Mouse (Mus musculus) thymus, postnatal 25 days (tissue): Measurements from ENCODE around the gene Gm38431.

Experiments
- DNase-seq: peaks from one replicate; pipeline ENCODE4 v3.0.0; 2022

Gm38431 gene

DNA sequence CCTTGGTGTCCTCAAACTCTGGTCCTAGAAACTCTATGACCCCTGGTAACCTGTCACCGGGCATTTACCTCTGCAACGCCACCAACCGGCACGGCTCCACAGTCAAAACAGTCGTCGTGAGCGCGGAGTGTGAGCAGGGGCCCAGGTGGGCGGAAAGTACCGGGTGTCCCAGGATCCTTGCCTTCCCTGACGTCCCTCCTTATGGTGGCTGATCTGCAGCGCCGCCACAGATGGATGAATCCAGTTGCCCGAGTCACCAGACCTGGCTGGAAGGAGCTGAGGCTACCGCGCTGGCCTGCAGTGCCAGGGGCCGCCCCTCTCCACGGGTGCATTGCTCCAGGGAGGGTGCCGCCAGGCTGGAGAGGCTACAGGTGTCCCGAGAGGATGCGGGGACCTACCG, 55.1 kb downstream of the Gm38431 start:
- no peak for DNase-seq

DNA sequence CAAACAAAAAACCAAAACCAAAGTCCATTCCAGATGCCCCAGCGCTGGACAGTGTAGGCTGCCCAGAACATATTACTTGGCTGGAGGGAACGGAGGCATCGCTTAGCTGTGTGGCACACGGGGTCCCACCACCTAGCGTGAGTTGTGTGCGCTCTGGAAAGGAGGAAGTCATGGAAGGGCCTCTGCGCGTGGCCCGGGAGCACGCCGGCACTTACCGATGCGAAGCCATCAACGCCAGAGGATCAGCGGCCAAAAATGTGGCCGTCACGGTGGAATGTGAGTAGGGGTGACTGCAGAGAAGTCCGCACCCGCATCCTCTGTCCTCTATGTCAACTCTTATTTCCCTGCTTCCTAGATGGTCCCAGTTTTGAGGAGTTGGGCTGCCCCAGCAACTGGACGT, 55.6 kb downstream of the Gm38431 start:
- DNase-seq, result no peak

DNA sequence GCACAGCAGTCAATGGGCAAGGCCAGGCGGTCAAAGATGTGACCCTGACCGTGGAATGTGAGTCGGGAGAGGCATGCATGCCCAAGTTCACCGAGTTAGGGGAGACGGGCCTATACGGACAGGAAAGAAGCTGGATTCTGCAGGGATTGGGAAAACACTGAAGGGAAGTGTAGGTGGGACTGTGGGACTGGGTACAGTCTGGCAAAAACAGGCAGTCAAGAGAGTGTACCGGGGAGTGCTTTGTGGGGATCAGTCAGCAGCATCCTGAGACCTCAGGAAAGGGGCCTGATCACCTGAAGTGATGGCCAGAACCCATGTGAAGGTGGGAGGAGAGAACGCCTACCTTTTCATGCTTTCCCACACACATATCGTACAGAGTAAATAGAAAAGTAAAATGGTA, 56.2 kb downstream of the Gm38431 start:
- DNase-seq, result no peak

DNA sequence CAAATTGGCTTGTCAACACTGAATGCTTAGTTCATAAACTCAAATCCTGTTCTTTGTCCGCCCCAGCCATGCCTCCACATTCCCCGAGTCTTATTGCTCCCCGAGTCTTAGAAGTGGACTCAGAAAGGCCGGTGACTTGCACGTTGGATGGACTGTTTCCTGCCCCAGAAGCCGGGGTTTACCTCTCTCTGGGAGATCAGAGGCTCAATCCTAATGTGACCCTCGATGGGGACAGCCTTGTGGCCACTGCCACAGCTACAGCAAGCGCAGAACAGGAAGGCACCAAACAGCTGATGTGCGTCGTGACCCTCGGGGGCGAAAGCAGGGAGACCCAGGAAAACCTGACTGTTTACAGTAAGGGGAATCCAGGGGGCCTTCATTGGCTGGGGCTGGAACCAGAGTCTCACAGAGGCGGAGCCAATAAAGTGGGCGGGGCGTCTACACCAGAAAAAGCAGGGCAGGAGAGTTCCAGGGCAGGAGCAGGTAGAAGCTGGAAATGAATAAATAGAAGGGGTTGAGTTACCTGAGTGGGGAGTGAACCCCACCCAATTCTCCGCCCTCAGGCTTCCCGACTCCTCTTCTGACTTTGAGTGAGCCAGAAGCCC, 57.2 kb downstream of the Gm38431 start:
- no peak for DNase-seq

DNA sequence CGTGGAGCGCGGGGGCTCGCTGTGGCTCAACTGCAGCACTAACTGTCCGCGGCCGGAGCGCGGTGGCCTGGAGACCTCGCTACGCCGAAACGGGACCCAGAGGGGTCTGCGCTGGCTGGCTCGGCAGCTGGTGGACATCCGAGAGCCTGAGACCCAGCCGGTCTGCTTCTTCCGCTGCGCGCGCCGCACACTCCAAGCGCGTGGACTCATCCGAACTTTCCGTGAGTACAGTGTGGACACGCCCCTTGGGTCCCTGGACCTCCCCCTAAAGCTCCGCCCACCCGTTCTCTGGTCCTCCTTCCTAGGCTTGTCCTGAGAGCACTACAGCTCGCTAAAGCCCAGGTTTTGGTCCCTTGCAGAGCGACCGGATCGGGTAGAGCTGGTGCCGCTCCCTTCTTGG, 58.7 kb downstream of the Gm38431 start:
- peak; percentile 62 for DNase-seq

DNA sequence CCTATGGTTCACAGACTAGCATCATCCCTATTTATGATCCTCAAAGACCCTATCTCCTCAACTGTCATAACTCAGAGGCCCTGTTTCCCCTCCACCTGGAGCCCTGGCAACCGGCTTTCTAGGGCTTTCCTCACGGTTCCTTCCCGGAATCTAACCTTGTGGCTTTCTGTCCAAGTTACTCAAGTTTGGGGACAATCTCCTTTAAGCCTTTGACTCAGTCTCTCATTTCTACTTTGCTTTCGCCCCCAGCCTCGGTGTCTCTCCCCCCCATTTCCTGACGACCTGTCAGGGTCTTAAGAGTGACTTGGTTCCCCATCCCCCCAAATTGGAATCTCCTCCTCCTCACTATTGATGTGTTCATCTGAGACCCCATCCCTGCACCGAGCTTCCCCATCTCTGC, 59.3 kb downstream of the Gm38431 start:
- no peak for DNase-seq

DNA sequence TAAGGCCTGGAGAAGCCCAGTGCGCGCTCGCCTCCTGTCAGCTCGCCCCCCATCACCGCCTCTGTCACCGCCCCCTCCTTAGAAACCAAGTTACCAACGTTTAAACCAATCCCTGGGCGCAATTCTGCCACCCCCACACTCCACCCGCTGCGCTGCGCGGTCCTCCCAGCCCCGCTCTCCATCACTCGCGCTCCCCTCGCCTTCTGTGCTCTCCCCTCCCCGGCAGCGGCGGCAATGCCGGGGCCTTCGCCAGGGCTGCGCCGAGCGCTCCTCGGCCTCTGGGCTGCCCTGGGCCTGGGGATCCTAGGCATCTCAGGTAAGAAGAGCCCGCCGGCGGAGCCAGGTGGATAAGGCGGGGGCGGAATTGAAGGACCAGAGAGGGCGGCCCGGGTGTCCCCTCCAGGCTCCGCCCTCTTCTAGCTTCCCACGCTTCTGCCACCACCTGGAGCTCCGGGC, 59.9 kb downstream of the Gm38431 start, which contains the start of gene Icam5:
Gene Icam5, plus strand, starts transcription at position 178 of the 456 bp plus-strand sequence.
- peak; percentile 26 for DNase-seq

DNA sequence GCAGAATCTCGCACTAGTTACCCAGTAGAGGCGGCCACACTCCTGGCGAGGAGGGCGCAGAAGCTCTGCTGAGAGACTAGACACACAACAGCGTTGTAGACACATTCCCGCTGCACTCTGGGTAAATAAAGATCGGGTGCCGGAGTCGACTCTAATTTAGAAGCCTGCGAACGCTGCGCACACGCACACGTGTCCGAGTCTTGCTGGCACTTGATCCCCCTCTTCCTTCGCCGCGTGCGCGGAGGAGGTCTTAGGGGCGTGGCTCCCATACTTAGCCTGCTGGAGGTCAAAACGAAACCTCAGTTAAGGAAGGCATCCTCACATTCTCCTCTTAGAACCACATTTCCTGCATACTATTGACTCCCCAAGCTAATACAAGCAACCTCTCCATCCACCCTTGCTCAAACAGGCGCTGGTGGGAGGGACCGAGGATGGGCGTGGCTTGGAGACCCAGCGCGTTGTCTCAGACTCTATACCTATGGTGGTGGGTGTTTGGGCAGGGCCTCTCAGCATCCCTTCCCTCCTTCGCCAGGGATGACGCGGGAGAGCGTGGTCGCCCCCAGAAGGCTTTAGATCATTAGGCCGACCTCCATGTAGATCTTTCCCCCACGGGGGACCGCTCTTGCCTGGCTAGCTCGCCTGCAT, 60.4 kb downstream of the Gm38431 start:
- peak; percentile 57 for DNase-seq

DNA sequence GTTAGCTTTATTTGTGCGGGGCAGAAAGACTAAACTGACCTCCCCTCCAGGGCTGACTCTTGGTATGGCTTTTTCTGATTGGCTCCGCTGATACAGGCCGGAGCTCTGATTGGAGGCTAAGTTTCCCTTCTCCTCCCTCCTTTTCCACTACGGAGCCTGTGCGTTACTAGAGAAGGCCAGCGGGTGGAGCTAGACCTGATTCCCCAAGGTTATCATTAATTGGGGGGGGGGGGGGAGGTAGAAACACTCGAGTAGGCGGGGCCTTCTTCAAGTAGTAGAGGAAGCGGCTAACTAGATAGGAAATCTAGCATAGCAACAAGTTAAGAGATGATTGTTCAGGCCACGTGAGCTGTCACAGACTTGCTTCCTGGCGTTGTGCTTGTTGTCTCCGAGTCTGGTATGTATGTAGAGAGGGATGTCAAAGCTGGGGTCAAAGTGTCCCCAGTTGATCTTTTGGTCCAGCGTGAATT, 61.0 kb downstream of the Gm38431 start:
- peak; percentile 89 for DNase-seq

DNA sequence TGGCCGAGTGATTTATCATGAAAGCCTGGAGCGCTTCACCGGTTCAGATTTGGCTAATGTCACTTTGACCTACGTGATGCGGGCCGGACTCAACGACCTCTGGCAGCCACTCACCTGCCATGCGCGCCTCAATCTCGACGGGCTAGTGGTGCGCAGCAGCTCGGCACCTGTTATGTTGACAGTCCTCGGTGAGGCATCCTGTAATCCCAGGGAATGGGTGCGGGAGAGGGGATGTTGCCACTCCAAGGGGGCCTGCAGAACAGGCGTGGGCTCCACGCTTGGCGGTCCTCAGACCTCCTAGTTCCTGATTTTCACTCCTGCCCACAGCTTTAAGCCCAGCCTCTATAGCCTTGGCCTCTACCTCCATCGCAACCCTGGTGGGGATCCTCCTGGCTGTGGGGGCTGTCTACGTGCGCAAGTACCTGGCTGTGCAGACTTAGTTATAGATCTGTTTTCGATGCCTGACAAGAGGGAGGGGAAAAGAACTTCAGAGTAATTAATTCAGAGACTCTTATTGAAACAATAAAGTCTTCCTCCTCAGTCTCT, 61.7 kb downstream of the Gm38431 start:
- DNase-seq, result no peak

DNA sequence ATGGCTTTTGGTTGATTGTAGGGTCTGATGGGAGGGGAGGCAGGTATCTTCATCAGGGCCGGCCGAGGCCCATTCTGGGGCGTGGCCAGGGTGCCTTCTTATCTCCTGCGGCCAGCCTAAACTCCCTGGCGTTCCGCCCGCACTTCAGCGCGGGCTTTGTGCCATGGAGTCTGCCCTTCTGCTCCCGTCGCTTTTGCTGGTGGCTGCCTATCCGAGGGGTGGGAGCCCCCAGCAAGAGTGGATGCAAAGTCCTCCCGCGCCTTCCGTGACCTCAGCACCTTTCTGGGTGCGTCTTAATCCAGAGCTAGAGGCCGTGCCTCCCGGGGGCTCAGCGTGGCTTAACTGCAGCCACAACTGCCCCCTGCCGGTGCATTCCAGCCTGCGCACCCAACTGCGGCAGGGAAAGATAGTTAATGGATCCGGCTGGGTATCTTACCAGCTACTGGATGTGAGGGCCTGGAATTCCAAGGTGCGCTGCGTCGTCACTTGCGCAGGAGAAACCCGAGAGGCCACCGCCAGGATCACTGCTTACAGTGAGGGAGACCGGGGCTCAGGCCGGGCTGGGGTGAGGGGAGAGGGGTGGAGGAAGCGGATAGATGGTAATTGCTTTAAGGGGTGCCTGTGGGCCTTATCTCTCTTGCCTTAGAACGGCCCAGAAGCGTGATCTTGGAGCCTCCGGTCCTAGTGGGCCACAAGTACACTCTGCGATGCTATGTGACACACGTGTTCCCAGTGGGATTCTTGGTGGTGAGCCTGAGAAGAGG, 62.3 kb downstream of the Gm38431 start, which contains the start of gene Icam4:
Gene Icam4, plus strand, starts transcription at position 83 of the 764 bp plus-strand sequence.
- DNase-seq, result peak; percentile 81

DNA sequence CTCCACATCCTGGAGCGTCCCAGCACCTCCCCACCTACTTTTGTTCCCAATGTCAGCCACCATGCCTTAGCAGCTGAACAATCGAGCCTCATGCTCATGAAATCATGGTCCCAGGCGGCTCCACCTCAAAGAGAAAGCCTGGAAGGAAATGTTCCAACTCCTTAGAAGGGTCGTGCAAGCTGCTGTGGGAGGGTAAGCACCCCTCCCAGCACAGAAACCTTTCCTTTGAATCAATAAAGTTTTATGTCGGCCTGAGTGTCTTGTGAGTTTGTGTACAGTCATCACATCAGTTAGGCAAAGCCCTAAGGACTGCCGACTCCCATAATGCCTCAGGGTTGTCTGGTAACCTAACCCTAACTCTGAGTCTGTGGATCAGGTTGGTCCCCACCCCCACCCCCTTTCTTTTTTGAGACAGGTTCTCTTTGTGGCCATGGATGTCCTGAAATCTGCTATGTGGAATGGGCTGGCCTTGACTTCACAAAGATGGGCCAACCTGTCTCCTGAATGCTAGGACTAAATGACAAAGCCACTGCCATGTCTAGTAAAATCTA, 63.2 kb downstream of the Gm38431 start:
- DNase-seq, result no peak

DNA sequence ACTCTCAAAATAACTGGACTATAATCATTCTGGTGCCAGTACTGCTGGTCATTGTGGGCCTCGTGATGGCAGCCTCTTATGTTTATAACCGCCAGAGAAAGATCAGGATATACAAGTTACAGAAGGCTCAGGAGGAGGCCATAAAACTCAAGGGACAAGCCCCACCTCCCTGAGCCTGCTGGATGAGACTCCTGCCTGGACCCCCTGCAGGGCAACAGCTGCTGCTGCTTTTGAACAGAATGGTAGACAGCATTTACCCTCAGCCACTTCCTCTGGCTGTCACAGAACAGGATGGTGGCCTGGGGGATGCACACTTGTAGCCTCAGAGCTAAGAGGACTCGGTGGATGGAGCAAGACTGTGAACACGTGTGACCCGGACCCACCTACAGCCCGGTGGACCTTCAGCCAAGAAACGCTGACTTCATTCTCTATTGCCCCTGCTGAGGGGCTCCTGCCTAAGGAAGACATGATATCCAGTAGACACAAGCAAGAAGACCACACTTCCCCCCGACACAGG, 64.0 kb downstream of the Gm38431 start:
- DNase-seq, result no peak

DNA sequence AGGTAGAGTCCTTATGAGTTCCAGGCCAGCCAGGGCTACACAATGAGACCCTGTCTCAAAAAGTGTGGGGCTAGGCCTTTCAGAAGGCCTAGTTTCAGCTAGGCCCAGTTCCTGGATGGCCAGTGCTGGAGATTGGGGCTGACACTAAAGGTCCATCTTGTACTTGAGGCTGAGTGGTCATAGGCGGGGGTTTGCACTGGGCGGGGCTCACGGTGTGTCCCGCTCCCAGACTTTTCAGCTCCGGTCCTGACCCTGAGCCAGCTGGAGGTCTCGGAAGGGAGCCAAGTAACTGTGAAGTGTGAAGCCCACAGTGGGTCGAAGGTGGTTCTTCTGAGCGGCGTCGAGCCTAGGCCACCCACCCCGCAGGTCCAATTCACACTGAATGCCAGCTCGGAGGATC, 64.9 kb downstream of the Gm38431 start:
- DNase-seq, result no peak

DNA sequence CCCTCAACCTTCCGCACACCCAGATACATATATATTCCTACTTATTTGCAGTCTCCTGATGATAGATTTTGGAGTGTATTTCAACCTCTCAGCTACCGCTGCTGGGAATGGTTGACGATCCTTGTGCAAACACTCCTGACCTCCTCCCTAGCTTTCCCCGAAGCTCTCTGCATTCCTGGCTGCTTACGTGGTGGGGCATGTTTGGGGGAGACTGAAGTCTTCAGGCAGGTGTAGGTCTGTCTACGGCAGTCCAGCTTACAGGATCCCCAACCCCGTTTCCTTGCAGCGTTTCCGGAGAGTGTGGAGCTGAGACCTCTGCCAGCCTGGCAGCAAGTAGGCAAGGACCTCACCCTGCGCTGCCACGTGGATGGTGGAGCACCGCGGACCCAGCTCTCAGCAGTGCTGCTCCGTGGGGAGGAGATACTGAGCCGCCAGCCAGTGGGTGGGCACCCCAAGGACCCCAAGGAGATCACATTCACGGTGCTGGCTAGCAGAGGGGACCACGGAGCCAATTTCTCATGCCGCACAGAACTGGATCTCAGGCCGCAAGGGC, 66.5 kb downstream of the Gm38431 start:
- no peak for DNase-seq

DNA sequence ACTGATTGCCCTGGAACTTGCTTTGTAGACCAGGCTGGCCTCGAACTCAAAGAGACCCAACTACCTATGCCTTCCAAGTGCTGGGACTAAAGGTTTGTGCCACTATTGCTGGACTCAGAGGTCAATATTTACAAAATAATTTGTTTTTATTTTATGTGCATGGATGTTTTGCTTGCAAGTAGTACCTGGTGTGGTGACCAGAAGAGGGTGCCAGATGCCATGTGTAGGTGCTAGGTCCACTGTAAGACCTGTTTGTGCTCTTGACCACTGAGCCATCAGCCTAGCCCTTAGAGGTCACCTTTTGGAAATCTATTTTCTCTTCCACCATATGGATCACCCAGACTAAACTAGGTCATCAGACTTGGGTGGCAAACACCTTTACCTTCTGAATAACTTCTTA, 69.1 kb downstream of the Gm38431 start:
- DNase-seq, result no peak

DNA sequence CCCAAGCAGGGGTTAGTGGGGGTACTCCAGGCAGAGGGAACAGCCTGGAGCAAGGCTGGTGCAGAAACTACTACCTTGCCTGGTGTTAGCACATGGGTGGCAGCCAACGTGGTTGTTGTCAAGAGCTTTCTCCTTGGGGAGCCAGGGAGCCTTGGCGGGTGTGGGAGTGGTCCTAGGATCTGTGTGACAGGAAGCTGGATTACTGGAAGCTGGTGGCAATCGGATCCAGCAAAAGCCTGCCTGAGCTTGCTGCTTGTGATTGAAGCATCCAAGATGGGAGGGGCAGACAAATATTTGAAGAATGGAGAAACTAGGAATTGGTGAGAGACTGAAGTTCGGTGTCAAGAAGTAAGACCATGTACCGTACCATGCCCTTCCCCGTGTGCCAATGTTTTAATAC, 69.5 kb downstream of the Gm38431 start:
- no peak for DNase-seq

DNA sequence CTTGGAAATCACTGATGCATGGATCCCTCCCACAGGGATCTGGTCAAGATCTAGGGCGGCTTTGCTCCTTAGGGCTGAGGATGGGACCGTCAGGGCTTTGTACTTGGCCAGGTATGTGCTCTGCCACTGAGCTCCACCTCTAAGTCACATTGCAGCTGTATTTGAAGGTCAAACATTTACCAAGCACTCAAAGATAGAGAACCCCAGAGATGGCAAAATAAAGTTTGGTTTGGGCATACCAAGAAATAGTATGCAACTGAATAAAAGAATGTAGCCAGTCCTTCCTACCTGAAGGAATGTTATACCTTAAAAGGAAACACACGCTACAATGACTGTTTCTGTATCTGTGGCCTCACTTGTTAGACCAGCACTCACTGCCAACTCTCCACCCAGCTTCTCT, 70.4 kb downstream of the Gm38431 start:
- DNase-seq, result no peak

DNA sequence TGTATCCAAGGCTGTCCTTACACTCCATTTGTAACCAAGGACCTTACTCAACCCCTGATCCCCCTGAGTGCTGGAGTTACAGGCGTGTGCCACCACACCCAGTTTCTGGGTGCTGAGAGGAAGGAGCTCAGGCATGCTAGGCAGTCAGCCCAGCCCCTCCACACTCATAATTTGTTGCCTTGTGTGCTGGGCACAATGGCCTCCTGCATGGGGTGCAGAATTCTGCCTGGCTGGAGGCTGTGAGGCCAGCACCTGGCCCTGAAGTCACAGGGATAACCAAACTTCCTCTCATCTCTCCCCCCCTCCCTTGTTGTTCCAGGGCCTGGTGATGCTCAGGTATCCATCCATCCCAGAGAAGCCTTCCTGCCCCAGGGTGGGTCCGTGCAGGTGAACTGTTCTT, 73.2 kb downstream of the Gm38431 start:
- DNase-seq, result no peak
